Mouse (Mus musculus) frontal cortex, postnatal 36 days (tissue): ENCODE measurements around the gene Ddx49.

Source experiments
- DNase-seq, 2 experiments: peaks; one replicate each; pipeline ENCODE4 v3.0.0; 2022; ENCODE audit warnings: low spot score in 2 of 2

Ddx49 gene

DNA sequence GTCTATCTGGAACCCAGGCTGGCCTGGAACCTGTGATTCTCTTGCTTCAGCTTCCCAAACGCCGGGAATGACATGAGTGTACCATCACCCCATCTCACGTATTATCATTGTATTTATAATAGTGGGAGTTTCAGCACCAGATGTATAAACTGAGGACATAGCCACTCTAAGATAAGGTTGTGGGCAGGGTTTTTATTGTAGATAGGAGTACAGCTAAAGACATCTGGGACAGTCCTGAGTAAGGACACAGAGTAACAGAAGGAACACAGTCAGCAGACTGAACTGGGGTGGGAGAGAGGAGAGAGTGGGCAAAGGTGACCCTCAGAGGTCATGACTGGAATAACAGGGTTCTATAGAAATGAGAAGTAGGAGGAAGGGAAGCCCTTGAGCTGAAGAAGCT lies 34.6 kb downstream of the Ddx49 start:
- DNase-seq, result no peak

DNA sequence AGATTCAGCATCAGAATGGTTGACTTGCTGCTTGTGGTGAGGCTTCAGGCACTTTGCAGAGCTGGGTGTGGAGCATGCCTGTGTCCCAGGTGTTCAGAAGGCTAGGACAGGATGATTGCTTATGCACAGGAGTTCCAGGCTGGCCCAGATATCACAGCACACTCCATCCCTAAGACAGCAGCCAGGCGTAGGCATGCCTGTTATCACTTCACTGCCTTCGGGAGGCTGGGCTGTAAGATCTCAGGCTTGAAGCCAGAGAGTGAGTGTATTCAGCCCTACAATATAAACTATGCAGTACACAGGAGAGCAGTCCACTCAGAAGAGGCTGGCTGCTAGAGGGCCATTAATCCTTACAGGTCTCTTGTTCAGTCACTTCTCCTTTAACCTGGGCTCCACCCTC lies 43.2 kb downstream of the Ddx49 start:
- no peak for DNase-seq

DNA sequence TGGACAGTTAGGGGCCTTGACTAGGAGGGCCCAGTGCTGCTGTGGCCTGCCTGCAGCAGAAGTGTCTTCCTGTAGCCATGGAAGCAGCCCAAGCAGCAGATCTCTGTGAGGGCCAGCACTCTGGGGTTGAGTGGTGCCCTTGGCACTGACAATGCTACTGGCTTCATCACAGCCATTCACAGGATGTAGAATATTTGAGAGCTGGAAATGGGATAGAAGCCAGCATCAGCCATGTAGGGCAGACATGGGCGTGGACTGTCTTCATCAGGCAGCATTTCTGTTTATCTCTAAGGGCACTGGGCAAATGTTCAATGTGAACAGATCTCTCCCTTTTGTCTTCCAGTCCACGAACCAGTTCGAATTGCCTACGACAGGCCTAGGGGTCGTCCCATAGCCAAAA lies 43.7 kb downstream of the Ddx49 start:
- DNase-seq, result no peak

DNA sequence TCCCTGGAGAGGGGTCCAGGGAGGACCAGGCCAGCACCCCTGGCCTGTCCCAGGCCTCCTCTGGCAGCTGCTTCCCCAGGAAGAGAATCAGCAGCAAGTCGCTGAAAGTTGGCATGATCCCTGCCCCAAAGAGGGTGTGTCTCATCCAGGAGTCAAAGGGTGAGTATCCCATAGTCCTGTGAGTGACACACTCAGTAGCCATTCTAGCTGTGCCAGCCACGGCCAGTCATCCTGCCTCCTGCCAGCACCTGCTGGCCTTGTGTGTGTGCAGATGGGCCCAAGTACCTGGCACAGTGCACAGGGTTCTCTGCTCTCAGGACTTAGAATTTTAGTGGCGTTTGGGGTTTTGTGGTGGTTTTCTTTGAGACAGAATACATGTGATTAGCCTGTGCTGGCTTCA lies 44.8 kb downstream of the Ddx49 start:
- DNase-seq, result no peak

DNA sequence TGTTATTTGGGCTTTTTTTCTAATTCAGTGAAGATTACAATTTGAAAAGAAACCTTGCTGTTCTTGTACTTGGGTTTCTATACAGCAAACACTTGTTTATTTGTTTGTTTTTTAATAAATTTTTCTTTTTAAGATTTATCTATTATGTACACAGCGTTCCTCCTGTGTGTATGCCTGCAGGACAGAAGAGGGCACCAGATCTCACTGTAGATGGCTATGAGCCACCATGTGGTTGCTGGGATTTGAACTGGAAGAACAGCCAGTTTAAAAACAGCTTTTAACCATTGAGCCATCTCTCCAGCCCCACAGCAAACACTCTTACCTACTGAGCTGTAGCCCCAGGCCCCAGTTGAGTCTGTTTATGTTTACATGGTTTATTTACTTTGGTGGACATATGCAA lies 47.7 kb downstream of the Ddx49 start:
- no peak for DNase-seq

DNA sequence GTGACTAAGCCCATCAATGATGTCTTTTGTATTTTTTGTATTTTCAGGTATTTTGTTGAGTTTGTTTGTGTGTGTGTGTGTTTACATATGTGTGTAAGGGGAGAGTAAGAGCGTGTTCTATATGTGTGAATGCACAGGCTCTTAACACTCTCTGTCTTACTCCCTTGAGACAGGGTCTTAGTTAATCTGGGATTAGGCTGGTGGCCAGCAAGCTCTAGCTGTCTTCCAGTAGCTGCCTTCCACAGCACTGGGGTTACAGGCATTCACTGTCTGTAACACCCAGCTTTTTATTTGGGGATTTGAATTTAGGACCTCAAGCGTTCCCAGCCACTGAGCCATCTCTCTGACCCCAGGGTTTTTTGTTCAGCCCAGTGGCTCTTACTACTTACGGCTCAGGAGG lies 54.4 kb downstream of the Ddx49 start:
- DNase-seq, result no peak

DNA sequence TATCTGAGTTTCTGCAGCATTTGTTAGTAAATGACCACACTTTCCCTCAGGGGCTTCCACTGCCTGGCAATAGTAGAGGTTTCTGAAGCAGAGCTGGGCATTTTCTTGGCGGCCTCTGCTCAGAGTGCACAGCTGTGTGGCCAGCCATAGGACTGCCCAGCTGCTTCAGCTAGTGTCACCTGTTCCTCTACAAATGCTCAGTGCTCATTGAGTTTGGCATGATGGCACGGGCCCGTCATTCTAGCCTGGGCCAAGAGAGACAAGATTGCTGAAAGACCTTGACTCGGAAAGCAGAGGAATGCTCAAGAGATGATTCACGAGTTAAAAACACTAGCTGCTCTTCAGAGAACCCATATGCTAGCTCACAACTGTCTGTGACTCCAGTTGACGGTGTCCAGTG lies 55.7 kb downstream of the Ddx49 start:
- DNase-seq, result no peak
